Mouse (Mus musculus) hindbrain, embryonic 14.5 days (tissue): ENCODE measurements around the gene Pbx2. TPM values are rescaled to one million over a fixed set of nuclear protein-coding genes. Genes with fewer than 3 reads are reported as not detected.

Experiments used
- polyA plus RNA-seq: library from polyadenylated mRNA; unstranded; fragments of >200 nt; fragmentation: Nextera tagmentation; extraction: Ambion mirVana; gene quantifications from 2 replicates; pipeline ENCODE4 v1.2.1, GENCODE M21; 2014

Pbx2 gene
- polyA plus RNA-seq, 1 experiment from 2014 or later: 10.5 TPM

Other genes starting within 250 kb of the Pbx2 start
- 0.10 TPM in 1 of 2 replicates, not detected in the other for gene Btnl2, start 236.4 kb upstream of the Pbx2 start, polyA plus RNA-seq
- gene Btnl1, start 214.1 kb upstream of the Pbx2 start, polyA plus RNA-seq: not detected in 2 replicates
- 4.2 and 5.6 TPM in 2 replicates for gene BC051142, start 192.4 kb upstream of the Pbx2 start, polyA plus RNA-seq
- not detected in 2 replicates for gene Btnl4, start 113.9 kb upstream of the Pbx2 start, polyA plus RNA-seq
- not detected in 2 replicates for gene Btnl6, start 73.9 kb upstream of the Pbx2 start, polyA plus RNA-seq
- 11.1 and 12.1 TPM in 2 replicates for gene Notch4, start 27.0 kb upstream of the Pbx2 start, polyA plus RNA-seq
- gene Gpsm3, start 1.5 kb upstream of the Pbx2 start, polyA plus RNA-seq: 4.2 and 4.7 TPM in 2 replicates
- 1.1 and 1.4 TPM in 2 replicates for gene Ager, start 6.6 kb downstream of the Pbx2 start, polyA plus RNA-seq
- 196 and 211 TPM in 2 replicates for gene Rnf5, start 12.4 kb downstream of the Pbx2 start, polyA plus RNA-seq
- 123 and 126 TPM in 2 replicates for gene Agpat1, start 13.0 kb downstream of the Pbx2 start, polyA plus RNA-seq
- gene Egfl8, start 24.7 kb downstream of the Pbx2 start, polyA plus RNA-seq: 8.8 and 11.4 TPM in 2 replicates
- 22.2 and 25.4 TPM in 2 replicates for gene Ppt2, start 37.2 kb downstream of the Pbx2 start, polyA plus RNA-seq
- gene Prrt1, start 38.3 kb downstream of the Pbx2 start, polyA plus RNA-seq: 7.3 and 8.6 TPM in 2 replicates
- gene Fkbpl, start 53.5 kb downstream of the Pbx2 start, polyA plus RNA-seq: 11.7 and 12.9 TPM in 2 replicates
- 84.7 and 87.6 TPM in 2 replicates for gene Atf6b, start 55.9 kb downstream of the Pbx2 start, polyA plus RNA-seq
- gene Tnxb, start 79.3 kb downstream of the Pbx2 start, polyA plus RNA-seq: 0.24 and 0.43 TPM in 2 replicates
- 0.22 TPM in 1 of 2 replicates, not detected in the other for gene C4b, start 152.6 kb downstream of the Pbx2 start, polyA plus RNA-seq
- gene Cyp21a1, start 213.3 kb downstream of the Pbx2 start, polyA plus RNA-seq: not detected in 2 replicates
- 25.9 and 28.8 TPM in 2 replicates for gene Stk19, start 245.7 kb downstream of the Pbx2 start, polyA plus RNA-seq
- gene Dxo, start 245.8 kb downstream of the Pbx2 start, polyA plus RNA-seq: 54.4 and 61.9 TPM in 2 replicates